Mouse (Mus musculus) testis, adult 2 months (tissue): Measurements from ENCODE around the gene Nploc4. TPM values are rescaled to one million over a fixed set of nuclear protein-coding genes. Genes with fewer than 3 reads are reported as not detected.

Experiments
- H3K27ac ChIP-seq: fragments of 200-500 bp; 2 replicates; pipeline ENCODE4 v1.5.1; 2012; ENCODE audit warnings: low read depth, low read length; ENCODE audit not compliant: control insufficient read depth, insufficient read depth
- H3K27me3 ChIP-seq: fragments of 200-500 bp; 2 replicates; pipeline ENCODE4 v1.6.1; 2012; ENCODE audit warnings: mild to moderate bottlenecking, low read length, moderate library complexity; ENCODE audit not compliant: control insufficient read depth, insufficient read depth
- H3K36me3 ChIP-seq: fragments of 200-500 bp; 2 replicates; pipeline ENCODE4 v1.6.1; 2012; ENCODE audit warnings: mild to moderate bottlenecking, low read length; ENCODE audit not compliant: control insufficient read depth, insufficient read depth
- H3K4me1 ChIP-seq: fragments of 200-500 bp; 2 replicates; pipeline ENCODE4 v1.6.1; 2012; ENCODE audit warnings: low read length; ENCODE audit not compliant: control insufficient read depth, insufficient read depth
- H3K4me3 ChIP-seq: fragments of 200-500 bp; 2 replicates; pipeline ENCODE4 v1.5.1; 2012; ENCODE audit warnings: low read depth, mild to moderate bottlenecking, low read length, moderate library complexity, mixed read lengths; ENCODE audit not compliant: control insufficient read depth
- CTCF ChIP-seq: fragments of 200-500 bp; IDR thresholded peaks from 2 replicates; pipeline ENCODE4 v1.5.1; 2012; ENCODE audit warnings: low read depth, mild to moderate bottlenecking, inconsistent platforms, low read length, moderate library complexity; ENCODE audit not compliant: control insufficient read depth, insufficient read depth, insufficient replicate concordance
- POLR2A ChIP-seq: fragments of 200-500 bp; IDR thresholded peaks from 2 replicates; pipeline ENCODE4 v1.6.1; 2012; ENCODE audit warnings: low read depth, mild to moderate bottlenecking, inconsistent platforms, low read length, moderate library complexity; ENCODE audit not compliant: control insufficient read depth
- polyA plus RNA-seq: library from polyadenylated mRNA; depleted of rRNA; stranded (reverse); fragments of >200 nt; gene quantifications from 2 replicates; pipeline ENCODE4 v1.2.3, GENCODE M21; 2012

Nploc4 gene
- polyA plus RNA-seq, 1 experiment = 75.8 TPM

GRCm38 (mm10) chr11:120457370-120457769 lies 19.9 kb upstream of the Nploc4 start:
- peak overlapping the region; percentile 85 for H3K4me3 ChIP-seq
- H3K27ac ChIP-seq = peak overlapping the region; percentile 31; the same call in 1 of the 2 replicates
- no peaks in the 10 kb centered on the region for H3K27me3 ChIP-seq
- peaks cover 5% of the 10 kb centered on the region for H3K4me1 ChIP-seq
- TF ChIP-seq CTCF (no peak), POLR2A (no peak)
- H3K36me3 ChIP-seq = no peaks in the 10 kb centered on the region

DNA sequence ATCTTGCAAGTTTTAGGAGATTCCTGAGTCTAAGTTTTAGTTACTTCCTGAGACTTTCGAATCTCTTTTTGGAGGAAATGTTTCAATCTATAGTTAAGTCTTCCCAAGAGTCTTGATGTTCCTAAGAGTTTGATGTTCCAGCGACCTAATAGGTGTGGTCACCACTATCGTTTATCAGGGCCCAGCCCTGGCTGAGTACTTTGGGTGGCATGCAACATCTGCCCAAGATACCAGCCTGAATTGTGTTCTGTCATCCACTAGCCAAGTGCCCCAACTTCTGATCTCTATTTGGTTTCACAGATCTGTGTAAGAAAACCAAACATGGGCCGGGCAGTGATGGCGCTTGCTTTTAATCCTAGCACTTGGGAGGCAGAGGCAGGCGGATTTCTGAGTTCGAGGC lies 17.9 kb upstream of the Nploc4 start:
- no peak for TF ChIP-seq CTCF
- TF ChIP-seq POLR2A = no peak
- Histone ChIP-seq H3K36me3 (no peaks in the 10 kb centered on the region), H3K4me1 (peaks cover 5% of the 10 kb centered on the region), H3K4me3 (no peak overlapping the region), H3K27ac (no peak overlapping the region), H3K27me3 (no peaks in the 10 kb centered on the region)

DNA sequence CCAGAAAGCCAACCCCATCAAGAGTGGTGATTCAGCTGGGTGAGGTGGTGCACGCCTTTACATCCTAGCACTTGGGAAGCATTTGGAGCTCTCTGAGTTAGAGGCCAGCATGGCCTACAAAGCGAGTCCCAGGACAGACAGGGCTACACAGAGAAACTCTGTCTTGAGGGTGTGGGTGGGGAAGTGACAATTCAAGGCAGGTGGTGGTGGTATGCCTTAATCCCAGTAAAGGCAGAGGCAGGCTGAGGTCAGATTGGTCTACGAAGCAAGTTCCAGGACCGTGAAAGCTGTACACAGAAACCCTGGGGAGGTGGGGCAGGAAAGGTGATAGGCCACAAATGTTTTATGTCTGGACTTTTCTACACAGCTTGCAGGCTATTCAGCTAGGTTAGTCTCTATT lies 17.5 kb upstream of the Nploc4 start:
- H3K27ac ChIP-seq = no peak overlapping the region
- no peaks in the 10 kb centered on the region for H3K27me3 ChIP-seq
- no peaks in the 10 kb centered on the region for H3K36me3 ChIP-seq
- H3K4me1 ChIP-seq = peaks cover 5% of the 10 kb centered on the region
- TF ChIP-seq CTCF (no peak), POLR2A (no peak)
- H3K4me3 ChIP-seq = no peak overlapping the region

- Histone ChIP-seq H3K36me3 (no peaks in the 10 kb centered on the region), H3K27ac (no peak within 1 kb of the TSS), H3K27me3 (no peaks in the 10 kb centered on the region), H3K4me3 (no peak within 1 kb of the TSS), H3K4me1 (peaks cover 1% of the 10 kb centered on the region; the same call in 1 of the 2 replicates)
- TF ChIP-seq POLR2A (no peak), CTCF (no peak)
These were observed 15.8 kb upstream of the Nploc4 start, which contains the start of gene Pde6g for GRCm38 (mm10) chr11:120453306-120453705. Gene Pde6g, minus strand, starts transcription at chr11:120453500.

- H3K4me3 ChIP-seq = no peak overlapping the region
- no peaks in the 10 kb centered on the region for H3K27me3 ChIP-seq
- no peak overlapping the region for H3K27ac ChIP-seq
- H3K36me3 ChIP-seq = no peaks in the 10 kb centered on the region
- no peak for TF ChIP-seq CTCF
- no peak for TF ChIP-seq POLR2A
- no peaks in the 10 kb centered on the region for H3K4me1 ChIP-seq
These were observed 14.7 kb upstream of the Nploc4 start for GRCm38 (mm10) chr11:120452246-120452645.

DNA sequence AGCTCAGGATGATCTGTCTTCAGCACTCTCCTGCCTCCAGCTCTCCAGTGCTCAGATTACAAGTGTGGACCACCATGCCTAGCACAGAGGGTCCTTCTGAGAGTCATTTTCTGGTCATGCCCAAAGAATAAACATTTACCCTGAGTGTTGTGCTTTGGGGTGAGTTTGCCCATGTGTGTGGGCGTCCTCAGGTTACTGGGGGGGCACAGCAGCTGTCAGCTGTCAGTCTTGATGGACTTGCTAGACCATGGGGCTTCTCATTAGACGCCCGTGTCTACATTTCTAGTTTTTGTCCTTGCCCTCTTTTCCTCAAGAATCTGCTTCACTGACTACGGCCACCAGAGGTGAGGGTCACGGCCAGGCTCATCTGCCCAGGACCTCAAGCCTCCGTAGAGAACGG lies 9.7 kb upstream of the Nploc4 start:
- Histone ChIP-seq H3K4me1 (no peaks in the 10 kb centered on the region), H3K36me3 (no peaks in the 10 kb centered on the region), H3K27me3 (no peaks in the 10 kb centered on the region), H3K27ac (no peak overlapping the region), H3K4me3 (no peak overlapping the region)
- TF ChIP-seq CTCF = no peak
- no peak for TF ChIP-seq POLR2A

DNA sequence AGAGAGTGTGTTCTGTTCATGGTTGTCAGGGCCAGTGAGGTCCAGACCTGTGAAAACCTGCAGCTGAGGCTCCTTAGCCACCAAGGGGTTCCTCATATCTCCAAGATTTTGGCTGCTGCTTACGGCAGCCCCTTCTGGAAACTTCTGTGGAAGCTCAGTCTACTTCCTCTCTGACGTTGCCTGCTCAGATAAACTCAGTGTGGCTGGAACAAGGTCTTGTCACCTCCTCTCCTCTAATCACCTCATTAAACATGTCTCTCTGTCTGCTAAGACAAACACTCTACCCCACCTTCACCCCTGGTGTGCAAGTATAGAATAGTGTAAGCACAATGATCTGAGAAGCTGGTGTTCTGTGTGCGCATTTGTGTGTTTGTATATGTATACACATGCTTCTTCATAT lies 8.0 kb upstream of the Nploc4 start:
- Histone ChIP-seq H3K4me1 (no peaks in the 10 kb centered on the region), H3K4me3 (no peak overlapping the region), H3K27me3 (no peaks in the 10 kb centered on the region), H3K27ac (no peak overlapping the region), H3K36me3 (no peaks in the 10 kb centered on the region)
- TF ChIP-seq POLR2A (no peak), CTCF (no peak)

- H3K27ac ChIP-seq = no peak overlapping the region
- H3K27me3 ChIP-seq = no peaks in the 10 kb centered on the region
- H3K4me1 ChIP-seq = no peaks in the 10 kb centered on the region
- H3K4me3 ChIP-seq = no peak overlapping the region
- TF ChIP-seq POLR2A = no peak
- H3K36me3 ChIP-seq = no peaks in the 10 kb centered on the region
These were observed 6.6 kb upstream of the Nploc4 start for GRCm38 (mm10) chr11:120444106-120444505.
